Mouse (Mus musculus): ENCODE measurements at regions not wholly inside any gene's neighbourhood (a gene's known extent, or its start where the extent isn't known, plus 50 kb on each side); places are given as distances from the start of the nearest gene placed in this dataset.

GRCm38 (mm10) chr13:60237091-60237490, 59.9 kb upstream of the Gas1 start:
- no peak for DNase-seq (ENCODE audit: low read depth, low spot score)

GRCm38 (mm10) chr13:60242447-60243109, 65.4 kb upstream of the Gas1 start:
- no peak for DNase-seq (ENCODE audit: low read depth, low spot score)

DNA sequence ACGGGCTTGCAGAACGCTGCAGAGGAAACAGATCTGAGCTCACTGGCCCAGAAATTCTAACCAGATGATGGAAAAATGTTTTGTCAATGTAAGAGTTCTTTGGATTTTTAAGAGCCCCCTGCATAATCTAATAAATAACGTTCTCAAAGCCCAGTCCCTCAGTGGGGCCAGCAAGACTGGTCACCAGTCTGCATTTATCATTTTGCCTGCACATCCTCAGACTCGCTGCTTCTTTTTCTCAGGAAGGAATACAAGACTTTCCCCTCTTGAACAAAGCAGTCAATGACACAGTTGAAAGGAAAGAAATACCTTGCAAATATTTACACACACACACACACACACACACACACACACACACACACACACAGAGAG, 65.9 kb upstream of the Gas1 start:
- no peak for DNase-seq (ENCODE audit: low read depth, low spot score)

DNA sequence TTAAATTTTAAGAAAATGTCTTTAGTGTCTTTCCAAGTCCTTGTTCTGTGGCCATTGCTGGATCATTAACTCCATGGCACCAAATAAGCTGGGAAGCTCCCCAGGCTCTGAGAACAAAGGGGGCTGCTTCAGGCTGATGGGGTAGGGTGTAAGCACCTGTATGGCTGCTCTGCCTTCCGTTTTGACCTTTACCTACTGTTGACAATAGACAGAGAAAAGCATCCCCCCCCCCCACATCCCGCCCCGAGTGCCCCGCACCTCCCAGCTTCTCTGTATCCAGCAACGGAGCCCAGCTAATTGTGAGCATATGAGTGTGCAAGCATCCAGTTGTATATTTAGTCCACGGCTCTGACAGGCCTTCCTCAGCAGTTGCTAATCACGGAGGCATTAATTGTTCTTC, 78.0 kb upstream of the Gas1 start:
- DNase-seq (ENCODE audit: low read depth, low spot score) = no peak

DNA sequence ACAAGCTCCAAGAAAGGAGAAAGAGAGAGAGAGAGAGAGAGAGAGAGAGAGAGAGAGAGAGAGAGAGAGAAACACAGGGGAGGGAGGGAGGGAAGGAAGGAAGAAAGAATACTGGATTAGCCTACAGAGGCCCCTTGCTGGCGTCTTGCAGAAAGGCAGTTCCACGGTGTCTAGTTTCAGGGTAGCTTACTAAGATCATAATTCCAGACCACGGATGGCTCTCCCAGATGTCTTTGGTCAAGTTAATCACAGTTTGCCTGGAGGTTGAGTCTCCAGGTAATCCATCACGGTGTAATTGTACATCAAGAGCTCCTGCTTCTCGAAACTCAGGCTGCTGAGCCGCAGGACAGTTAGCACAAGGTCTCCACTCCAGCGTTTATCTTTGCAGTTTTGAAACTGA, 78.5 kb upstream of the Gas1 start:
- no peak for DNase-seq (ENCODE audit: low read depth, low spot score)

DNA sequence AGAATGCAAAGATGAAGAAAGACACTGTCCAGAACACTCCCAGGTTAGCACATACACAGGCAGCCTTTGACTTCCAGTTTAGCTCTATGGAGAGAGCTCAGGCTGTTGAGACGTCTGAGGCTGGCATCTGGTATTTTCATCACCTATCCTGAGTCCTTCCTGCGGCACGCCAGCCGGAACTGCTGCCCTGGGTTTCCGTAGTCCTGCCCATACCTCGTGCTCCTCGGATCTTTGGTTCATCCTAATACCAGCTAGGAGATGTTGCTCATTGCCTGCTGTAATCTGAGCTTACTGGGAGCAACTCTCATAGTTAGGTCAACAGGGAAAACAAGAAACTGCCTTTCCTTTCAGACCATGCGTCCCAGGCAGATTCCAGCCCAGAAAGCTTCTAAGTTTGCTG, 79.8 kb upstream of the Gas1 start:
- no peak for DNase-seq (ENCODE audit: low read depth, low spot score)

- no peak for DNase-seq (ENCODE audit: low read depth, low spot score)
Observed at GRCm38 (mm10) chr13:60257878-60258277, 80.7 kb upstream of the Gas1 start.

- DNase-seq (ENCODE audit: low read depth, low spot score) = no peak
Observed at GRCm38 (mm10) chr13:60262449-60263028, 85.4 kb upstream of the Gas1 start.

DNA sequence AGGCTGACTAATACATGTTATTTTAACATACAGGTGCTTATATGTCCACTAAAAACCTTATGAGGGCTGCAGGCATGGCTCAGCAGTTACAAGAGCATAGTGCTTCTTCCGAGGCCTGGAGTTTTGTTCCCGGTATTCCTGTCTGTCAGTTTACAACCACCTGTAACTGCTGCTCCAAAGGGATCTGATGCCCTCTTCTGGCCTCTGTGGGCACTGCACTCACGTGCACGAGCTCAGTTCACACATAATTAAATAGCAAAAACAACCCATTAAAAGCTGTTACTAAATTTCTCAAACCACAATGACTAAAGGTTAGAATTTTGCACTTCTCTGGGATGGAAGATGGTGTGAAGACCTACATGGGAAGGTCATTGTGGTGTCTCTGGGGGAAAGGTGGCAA, 87.3 kb upstream of the Gas1 start:
- peak; percentile 52 for DNase-seq (ENCODE audit: low read depth, low spot score)

- no peak for DNase-seq (ENCODE audit: low read depth, low spot score)
Observed at GRCm38 (mm10) chr13:60267557-60267956, 90.4 kb upstream of the Gas1 start.

- DNase-seq (ENCODE audit: low read depth, low spot score) = no peak
Observed at GRCm38 (mm10) chr13:60268256-60268655, 91.1 kb upstream of the Gas1 start.

- peak; percentile 46 for DNase-seq (ENCODE audit: low read depth, low spot score)
Observed at GRCm38 (mm10) chr13:60269406-60269841, 92.3 kb upstream of the Gas1 start.

DNA sequence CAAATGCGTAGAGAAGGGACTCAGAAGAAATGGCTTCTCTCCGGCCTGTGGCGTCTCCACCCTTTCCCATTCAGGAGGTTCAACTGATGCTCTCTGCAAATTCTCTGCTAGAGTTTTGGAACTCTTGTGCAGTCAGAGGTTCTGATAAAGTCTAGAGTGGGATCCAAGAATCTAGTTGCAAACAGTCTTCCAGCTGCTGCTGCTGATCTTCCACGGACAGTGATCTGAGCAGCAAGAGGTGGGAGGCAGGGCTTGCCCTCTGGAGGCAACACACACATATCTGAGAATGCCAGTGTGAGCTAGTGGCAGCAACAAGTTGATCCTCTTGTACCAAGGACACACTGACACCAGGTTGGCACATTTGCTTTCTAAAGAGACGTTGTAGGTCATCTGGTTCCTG, 93.4 kb upstream of the Gas1 start:
- DNase-seq (ENCODE audit: low read depth, low spot score) = no peak

- no peak for DNase-seq (ENCODE audit: low read depth, low spot score)
Observed at GRCm38 (mm10) chr13:60273331-60273730, 96.2 kb upstream of the Gas1 start.

GRCm38 (mm10) chr13:60282543-60283251, 105.5 kb upstream of the Gas1 start:
- DNase-seq (ENCODE audit: low read depth, low spot score) = no peak

DNA sequence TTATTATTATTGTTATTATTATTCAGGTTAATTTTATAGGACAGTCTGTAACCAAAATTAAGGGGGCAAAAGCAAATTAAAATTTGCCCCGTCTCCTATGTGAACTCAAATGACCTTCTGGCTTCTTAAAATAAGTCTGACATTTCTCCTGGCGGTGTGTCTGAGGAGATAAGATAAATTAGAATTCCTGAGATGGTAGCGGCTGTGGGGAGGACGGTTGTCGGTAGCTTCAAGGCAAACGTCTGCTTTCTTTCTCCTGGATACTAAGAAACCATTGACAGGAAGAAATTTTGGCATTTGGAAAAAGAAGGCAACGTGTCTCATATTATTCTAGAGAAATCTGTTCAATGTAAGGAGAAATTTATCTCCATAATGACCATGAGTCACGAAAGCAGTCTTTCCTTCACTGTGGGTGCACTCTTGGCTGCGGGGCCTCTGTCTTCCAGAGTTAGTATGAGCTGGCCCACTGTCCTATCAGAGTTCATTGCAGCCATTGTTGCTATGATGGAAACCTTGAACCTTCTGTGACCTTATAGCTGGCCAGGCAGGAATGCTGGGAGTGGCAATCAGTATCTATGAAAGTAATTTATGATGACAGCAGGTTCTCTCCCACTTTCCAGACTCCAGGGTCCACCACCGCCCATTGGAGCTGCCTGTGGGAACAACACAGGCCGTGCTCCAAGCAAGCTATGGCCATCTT, 109.5 kb upstream of the Gas1 start:
- no peak for DNase-seq (ENCODE audit: low read depth, low spot score)

- no peak for DNase-seq (ENCODE audit: low read depth, low spot score)
Observed at GRCm38 (mm10) chr13:60289650-60290049, 112.5 kb upstream of the Gas1 start.

DNA sequence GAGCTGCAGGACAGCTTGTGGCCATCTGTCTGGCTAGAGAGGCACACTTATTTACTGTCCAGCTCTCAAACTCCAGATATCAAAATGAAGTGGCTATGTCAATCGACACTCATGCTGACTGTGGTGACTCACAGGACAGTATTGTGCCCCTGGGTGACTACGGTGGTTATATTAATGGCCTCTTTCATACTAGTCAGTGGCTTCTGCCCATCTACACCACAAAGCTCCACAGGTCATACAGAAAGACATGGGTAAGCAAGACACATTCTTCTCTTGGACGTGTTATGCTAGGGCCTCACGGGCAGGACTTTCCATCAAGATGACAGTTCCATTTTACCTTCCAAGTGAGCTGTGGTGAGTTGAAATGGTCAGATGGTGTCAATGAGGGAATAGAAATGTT, 113.7 kb upstream of the Gas1 start:
- no peak for DNase-seq (ENCODE audit: low read depth, low spot score)

DNA sequence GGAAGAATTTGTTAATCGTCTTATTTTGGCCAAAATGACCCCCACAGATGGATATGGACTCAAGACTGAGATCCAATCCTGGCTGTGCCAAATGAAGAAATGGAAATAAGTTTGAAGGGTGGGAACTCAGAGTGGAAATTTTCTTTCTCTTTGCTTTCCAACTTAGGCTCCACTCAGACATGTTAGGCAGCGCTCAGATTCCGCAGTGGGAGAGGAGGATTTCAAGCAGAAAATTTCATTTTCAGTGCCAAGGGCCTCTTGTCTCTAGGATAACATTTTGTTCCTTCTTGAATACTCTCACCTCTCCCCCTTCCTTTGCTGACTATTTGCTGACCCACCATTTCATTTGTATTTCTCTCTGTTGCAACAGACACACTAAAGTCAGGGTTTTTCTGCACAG, 114.2 kb upstream of the Gas1 start:
- no peak for DNase-seq (ENCODE audit: low read depth, low spot score)

- no peak for DNase-seq (ENCODE audit: low read depth, low spot score)
Observed at GRCm38 (mm10) chr13:60296201-60296895, 119.2 kb upstream of the Gas1 start.

DNA sequence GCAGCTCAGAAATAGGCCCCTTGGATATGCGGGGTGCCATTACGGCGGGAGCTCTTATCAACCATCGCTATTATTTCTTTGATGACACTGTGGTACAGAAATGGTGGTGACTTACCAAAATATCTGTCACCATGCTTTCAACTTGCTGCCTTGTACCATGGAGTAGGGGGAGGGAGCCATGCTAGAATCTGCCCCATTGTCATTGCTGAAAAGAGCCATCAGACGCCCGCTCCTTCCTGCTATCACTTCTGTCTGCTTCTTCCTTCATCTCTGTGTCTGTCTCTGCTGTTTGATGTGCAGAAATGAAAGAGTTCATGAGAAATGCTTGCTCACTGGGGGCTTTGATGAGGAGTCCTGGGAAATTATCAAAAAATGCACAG, 119.7 kb upstream of the Gas1 start:
- DNase-seq (ENCODE audit: low read depth, low spot score) = no peak

DNA sequence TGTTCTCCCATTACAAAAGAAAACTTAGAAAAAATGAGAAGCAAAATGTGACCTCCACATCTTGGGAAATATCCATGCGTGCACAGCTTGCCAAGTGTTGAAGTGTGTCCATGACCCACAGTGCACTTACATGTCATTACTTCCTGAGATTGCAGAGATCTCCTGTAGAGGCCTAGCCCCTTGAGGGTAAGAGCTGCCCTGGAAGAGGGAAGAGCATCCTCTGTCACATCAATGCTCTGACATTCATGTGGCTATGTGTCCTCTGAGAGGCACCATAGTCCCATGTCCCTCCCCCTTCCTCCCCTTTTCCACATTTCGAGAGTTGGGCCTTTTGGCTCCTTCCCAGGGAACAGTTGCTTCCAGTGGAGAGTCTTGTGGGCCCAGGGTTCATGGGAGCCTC, 121.4 kb upstream of the Gas1 start:
- no peak for DNase-seq (ENCODE audit: low read depth, low spot score)

All from ZHBTc4 (cell line).